Mouse (Mus musculus) MEL (cell line): Measurements from ENCODE around the gene Pqlc2. TPM values are rescaled to one million over a fixed set of nuclear protein-coding genes. Genes with fewer than 3 reads are reported as not detected.

ENCODE experiments used
- DNase-seq: peaks from one replicate; pipeline ENCODE4 v3.0.0; 2011; ENCODE audit warnings: low read depth, low spot score
- H3K27ac ChIP-seq: 2 replicates; pipeline ENCODE4 v1.5.1; 2012; ENCODE audit warnings: low read depth, mild to moderate bottlenecking, control low read depth, low read length, moderate library complexity; ENCODE audit not compliant: control insufficient read depth
- H3K27me3 ChIP-seq, 2 experiments: fragments of 150-350 bp in 1 of 2; sonication (generic) in 1 of 2; 2 replicates each; pipeline ENCODE4 v1.6.1; 2012; ENCODE audit warnings: low read length in 2 of 2, mild to moderate bottlenecking in 2 of 2, improper control_type of control experiment in 1 of 2, moderate library complexity in 1 of 2; ENCODE audit not compliant: insufficient read depth in 2 of 2, control insufficient read depth in 1 of 2
- H3K36me3 ChIP-seq, 2 experiments: 2 replicates each; pipeline ENCODE4 v1.6.1; 2012 to 2014; ENCODE audit warnings: low read length in 2 of 2, improper control_type of control experiment in 1 of 2, inconsistent platforms in 1 of 2, mild to moderate bottlenecking in 1 of 2; ENCODE audit not compliant: insufficient read depth in 2 of 2, control insufficient read depth in 1 of 2
- H3K4me1 ChIP-seq, 2 experiments: fragments of 150-350 bp in 1 of 2; sonication (generic) in 1 of 2; 2 replicates each; pipeline ENCODE4 v1.6.1; 2012; ENCODE audit warnings: low read length in 2 of 2, improper control_type of control experiment in 1 of 2, mild to moderate bottlenecking in 1 of 2; ENCODE audit not compliant: insufficient read depth in 2 of 2, control insufficient read depth in 1 of 2
- H3K4me3 ChIP-seq, 2 experiments: fragments of 150-350 bp in 1 of 2; sonication (generic) in 1 of 2; 2 replicates each; pipeline ENCODE4 v1.5.1; 2012; ENCODE audit warnings: low read depth in 2 of 2, low read length in 2 of 2, mild to moderate bottlenecking in 2 of 2, moderate library complexity in 2 of 2, control low read depth in 1 of 2, improper control_type of control experiment in 1 of 2; ENCODE audit not compliant: control insufficient read depth in 1 of 2, insufficient read depth in 1 of 2
- H3K79me2 ChIP-seq: 2 replicates; pipeline ENCODE4 v1.6.1; 2012; ENCODE audit warnings: mild to moderate bottlenecking, low read length, moderate library complexity; ENCODE audit not compliant: control insufficient read depth, poor library complexity, insufficient read depth
- H3K9ac ChIP-seq: 2 replicates; pipeline ENCODE4 v1.6.1; 2012; ENCODE audit warnings: low read depth, mild to moderate bottlenecking, control low read depth, low read length, moderate library complexity; ENCODE audit not compliant: control insufficient read depth, poor library complexity, severe bottlenecking
- H3K9me3 ChIP-seq: fragments of 150-350 bp; sonication (generic); replicated peaks from 2 replicates; pipeline ENCODE4 v1.6.1; 2012; ENCODE audit warnings: mild to moderate bottlenecking, low read length, improper control_type of control experiment, moderate library complexity; ENCODE audit not compliant: insufficient read depth
- CHD1 ChIP-seq: IDR thresholded peaks from 2 replicates; pipeline ENCODE4 v1.6.1; 2012; ENCODE audit warnings: low read depth, mild to moderate bottlenecking, inconsistent platforms, low read length, improper control_type of control experiment
- CHD2 ChIP-seq: IDR thresholded peaks from 2 replicates; pipeline ENCODE4 v1.6.1; 2011; ENCODE audit warnings: low read length, improper control_type of control experiment
- ELF1 ChIP-seq: IDR thresholded peaks from 2 replicates; pipeline ENCODE4 v1.6.1; 2014; ENCODE audit warnings: low read depth, mild to moderate bottlenecking, inconsistent platforms, low read length, improper control_type of control experiment, moderate library complexity
- HCFC1 ChIP-seq: IDR thresholded peaks from 2 replicates; pipeline ENCODE4 v1.6.1; 2012; ENCODE audit warnings: low read depth, mild to moderate bottlenecking, inconsistent platforms, low read length, improper control_type of control experiment, moderate library complexity
- MAX ChIP-seq: IDR thresholded peaks from 2 replicates; pipeline ENCODE4 v1.6.1; 2011; ENCODE audit warnings: low read length, improper control_type of control experiment
- MAZ ChIP-seq: IDR thresholded peaks from 2 replicates; pipeline ENCODE4 v1.6.1; 2012; ENCODE audit warnings: low read depth, mild to moderate bottlenecking, inconsistent platforms, low read length, improper control_type of control experiment
- MXI1 ChIP-seq: IDR thresholded peaks from 2 replicates; pipeline ENCODE4 v1.6.1; 2011; ENCODE audit warnings: mild to moderate bottlenecking, low read depth, low read length, improper control_type of control experiment
- NELFE ChIP-seq: IDR thresholded peaks from 2 replicates; pipeline ENCODE4 v1.6.1; 2011; ENCODE audit warnings: low read depth, low read length, improper control_type of control experiment
- NRF1 ChIP-seq: IDR thresholded peaks from 2 replicates; pipeline ENCODE4 v1.6.1; 2014; ENCODE audit warnings: low read depth, mild to moderate bottlenecking, inconsistent platforms, low read length, improper control_type of control experiment, moderate library complexity; ENCODE audit not compliant: poor library complexity, insufficient read depth, severe bottlenecking
- POLR2A ChIP-seq, 2 experiments: IDR thresholded peaks; 2 replicates each; pipeline ENCODE4 v1.6.1; 2011 to 2012; ENCODE audit warnings: low read length in 2 of 2, mild to moderate bottlenecking in 2 of 2, control low read depth in 1 of 2, improper control_type of control experiment in 1 of 2, low read depth in 1 of 2, moderate library complexity in 1 of 2; ENCODE audit not compliant: control insufficient read depth in 1 of 2, insufficient read depth in 1 of 2, poor library complexity in 1 of 2
- POLR2AphosphoS2 ChIP-seq: IDR thresholded peaks from 2 replicates; pipeline ENCODE4 v1.6.1; 2011; ENCODE audit warnings: low read length, improper control_type of control experiment
- POLR2AphosphoS5 ChIP-seq: IDR thresholded peaks from 2 replicates; pipeline ENCODE4 v1.6.1; 2012; ENCODE audit warnings: low read depth, borderline replicate concordance, mild to moderate bottlenecking, inconsistent platforms, low read length, moderate library complexity, mixed read lengths
- RAD21 ChIP-seq: IDR thresholded peaks from 2 replicates; pipeline ENCODE4 v1.6.1; 2011; ENCODE audit warnings: mild to moderate bottlenecking, low read depth, low read length, improper control_type of control experiment
- RCOR1 ChIP-seq: IDR thresholded peaks from 2 replicates; pipeline ENCODE4 v1.6.1; 2012; ENCODE audit warnings: low read depth, mild to moderate bottlenecking, inconsistent platforms, low read length, improper control_type of control experiment
- SIN3A ChIP-seq: IDR thresholded peaks from 2 replicates; pipeline ENCODE4 v1.6.1; 2012; ENCODE audit warnings: low read length, improper control_type of control experiment, inconsistent platforms
- SMC3 ChIP-seq: IDR thresholded peaks from 2 replicates; pipeline ENCODE4 v1.6.1; 2011; ENCODE audit warnings: low read depth, low read length, improper control_type of control experiment
- TBP ChIP-seq: IDR thresholded peaks from 2 replicates; pipeline ENCODE4 v1.8.0; 2011; ENCODE audit warnings: low read depth, low read length, improper control_type of control experiment
- TCF12 ChIP-seq: IDR thresholded peaks from 2 replicates; pipeline ENCODE4 v1.6.1; 2014; ENCODE audit warnings: low read depth, mild to moderate bottlenecking, inconsistent platforms, low read length, improper control_type of control experiment, moderate library complexity
- UBTF ChIP-seq: IDR thresholded peaks from 2 replicates; pipeline ENCODE4 v1.6.1; 2012; ENCODE audit warnings: low read depth, mild to moderate bottlenecking, inconsistent platforms, low read length, improper control_type of control experiment, moderate library complexity, borderline replicate concordance; ENCODE audit not compliant: insufficient read depth
- USF1 ChIP-seq: IDR thresholded peaks from 2 replicates; pipeline ENCODE4 v1.6.1; 2014; ENCODE audit warnings: low read depth, mild to moderate bottlenecking, inconsistent platforms, low read length, improper control_type of control experiment, moderate library complexity
- USF2 ChIP-seq, 2 experiments: IDR thresholded peaks; 2 replicates each; pipeline ENCODE4 v1.6.1; 2011 to 2012; ENCODE audit warnings: improper control_type of control experiment in 2 of 2, low read length in 2 of 2, borderline replicate concordance in 1 of 2, inconsistent platforms in 1 of 2, low read depth in 1 of 2, mild to moderate bottlenecking in 1 of 2; ENCODE audit not compliant: insufficient read depth in 1 of 2
- ZMIZ1 ChIP-seq: IDR thresholded peaks from 2 replicates; pipeline ENCODE4 v1.6.1; 2012; ENCODE audit warnings: low read depth, mild to moderate bottlenecking, inconsistent platforms, low read length, improper control_type of control experiment, moderate library complexity
- polyA plus RNA-seq, 2 experiments: library from polyadenylated mRNA; stranded (reverse) in 1 of 2; unstranded in 1 of 2; fragments of >175 nt in 1 of 2; fragments of >200 nt in 1 of 2; gene quantifications; 2 replicates each; pipeline versions ENCODE4 v1.2.1 to v1.2.4; 2012; ENCODE audit warnings: low replicate concordance in 2 of 2, low read depth in 1 of 2; ENCODE audit not compliant: insufficient read length in 2 of 2, insufficient read depth in 1 of 2, missing spikeins in 1 of 2
- total RNA-seq: library from RNA; depleted of rRNA; stranded (reverse); fragments of 300-350 nt; gene quantifications from 2 replicates; pipeline ENCODE4 v1.2.3, GENCODE M21; 2012; rRNA removed

The Pqlc2 gene
- 5.2 and 5.3 TPM in 2 replicates for total RNA-seq
- 10 to 100 TPM in 1 of 2 experiments, not detected in 1; 12.0 TPM for polyA plus RNA-seq

GRCm38 (mm10) chr4:139310171-139310898 lies at the start of gene Pqlc2, which contains the start of gene Akr7a5:
Pqlc2 (minus strand) TSS chr4:139310708.
Akr7a5 (plus strand) TSS chr4:139310744.
- H3K79me2 ChIP-seq: peaks cover 4% of the 10 kb centered on the region; the same call in 1 of the 2 replicates
- peak; percentile 94 for DNase-seq
- peak; percentile 36; the same call in 1 of the 2 replicates for TF ChIP-seq TCF12
- no peak for TF ChIP-seq POLR2AphosphoS5
- peak; percentile 96 to 98 for TF ChIP-seq POLR2A (IDR thresholded peaks at IDR 0.05; ENCODE audit: control insufficient read depth in 1 of 2, insufficient read depth in 1 of 2, low read depth in 1 of 2, low read length in 2 of 2, poor library complexity in 1 of 2)
- no peak for TF ChIP-seq ELF1
- no peak for TF ChIP-seq RAD21
- peak; percentile 63 for TF ChIP-seq MXI1
- TF ChIP-seq CHD2: no peak
- no peak for TF ChIP-seq UBTF
- TF ChIP-seq HCFC1: peak; percentile 57; the same call in 1 of the 2 replicates
- TF ChIP-seq POLR2AphosphoS2: peak; percentile 87; the same call in 1 of the 2 replicates
- TF ChIP-seq ZMIZ1: peak; percentile 96
- TF ChIP-seq MAX: 0 out of 2 replicates have a peak, but pooled peaks have one; percentile 41
- peak in 1 of 2 experiments; percentile 45; a peak in 1 of 4 replicates for TF ChIP-seq USF2 (IDR thresholded peaks at IDR 0.05; ENCODE audit: borderline replicate concordance in 1 of 2, insufficient read depth in 1 of 2, low read depth in 1 of 2, low read length in 2 of 2)
- no peak for TF ChIP-seq SMC3
- peak; percentile 80 for TF ChIP-seq NRF1
- TF ChIP-seq RCOR1: no peak
- TF ChIP-seq TBP: 0 out of 2 replicates have a peak, but pooled peaks have one; percentile 49
- no peak for TF ChIP-seq CHD1
- peak; percentile 95 for TF ChIP-seq NELFE
- TF ChIP-seq MAZ: no peak
- TF ChIP-seq USF1: peak; percentile 94
- peak; percentile 65; the same call in 1 of the 2 replicates for TF ChIP-seq SIN3A
- no peaks in the 10 kb centered on the region for H3K9me3 ChIP-seq
- peak within 1 kb of the TSS; percentile 86 to 88 for H3K4me3 ChIP-seq
- no peaks in the 10 kb centered on the region for H3K27me3 ChIP-seq
- H3K4me1 ChIP-seq: peaks cover 0 to 9% of the 10 kb centered on the region in 2 experiments; a peak in 2 of 4 replicates
- peak within 1 kb of the TSS; percentile 40 for H3K27ac ChIP-seq
- H3K9ac ChIP-seq: peak within 1 kb of the TSS; percentile 93
- H3K36me3 ChIP-seq: no peaks in the 10 kb centered on the region; a peak in 1 of 4 replicates
